ENCODE assay signal across 12 mouse cellular contexts in genomic region chr2:106788573-106788972, GRCm38 (mm10).
DNase-seq lines count a peak whose midpoint lies in the region; ATAC-seq and TF ChIP-seq lines count a peak whose summit lies in the region.
"Had no signal": no experiment of that assay in that cellular context is flagged by ENCODE, and none has a peak within 500 bp of the region (broad histone marks: within the 10 kb centered on the region; RNA-seq: fewer than 3 reads in every experiment).

No protein-coding gene starts in this region.

- DNase-seq in heart, postnatal 14 days, result no peak
- no peak for DNase-seq in layer of hippocampus, adult 2 months (ENCODE audit: low spot score in 2 of 2)
- no peak for DNase-seq in layer of hippocampus, adult 18-20 months (ENCODE audit: low spot score in 2 of 2)
- no peak for DNase-seq in limb, embryonic 10.5 days (ENCODE audit: low spot score)
- DNase-seq: cerebellum, adult 18-20 months; gastrocnemius, postnatal 36 days; thymus, adult 18-20 months had no signal

- H3K4me3 ChIP-seq in heart, embryonic 12.5 days, result no peak overlapping the region
- H3K4me3 ChIP-seq in layer of hippocampus, adult 2 months, result no peak overlapping the region
- H3K4me3 ChIP-seq in embryonic facial prominence, embryonic 13.5 days, result no peak overlapping the region
- no peak overlapping the region for H3K4me3 ChIP-seq in limb, embryonic 10.5 days
- H3K4me3 ChIP-seq in liver, embryonic 12.5 days, result no peak overlapping the region
- H3K4me3 ChIP-seq: hindbrain, embryonic 12.5 days had no signal

- H3K4me2 ChIP-seq in heart, embryonic 12.5 days, result no peak overlapping the region
- no peak overlapping the region for H3K4me2 ChIP-seq in embryonic facial prominence, embryonic 13.5 days
- no peak overlapping the region for H3K4me2 ChIP-seq in liver, embryonic 12.5 days
- H3K4me2 ChIP-seq: hindbrain, embryonic 12.5 days had no signal

- no peak overlapping the region for H3K9ac ChIP-seq in heart, embryonic 12.5 days
- no peak overlapping the region for H3K9ac ChIP-seq in embryonic facial prominence, embryonic 13.5 days
- H3K9ac ChIP-seq in liver, embryonic 12.5 days, result no peak overlapping the region
- H3K9ac ChIP-seq: hindbrain, embryonic 12.5 days; liver, postnatal 0 days had no signal

- peaks cover 50% of the 10 kb centered on the region for H3K4me1 ChIP-seq in heart, embryonic 12.5 days (replicated peaks)
- peaks cover 35% of the 10 kb centered on the region for H3K4me1 ChIP-seq in embryonic facial prominence, embryonic 13.5 days
- peaks cover 78% of the 10 kb centered on the region for H3K4me1 ChIP-seq in limb, embryonic 10.5 days
- peaks cover 9% of the 10 kb centered on the region; the same call in 1 of the 2 replicates for H3K4me1 ChIP-seq in liver, embryonic 12.5 days

- peak overlapping the region; percentile 16 for H3K27ac ChIP-seq in heart, embryonic 12.5 days (ENCODE audit: poor library complexity, severe bottlenecking)
- peak overlapping the region; percentile 9; the same call in 1 of the 2 replicates for H3K27ac ChIP-seq in layer of hippocampus, adult 2 months
- peak overlapping the region; percentile 78 for H3K27ac ChIP-seq in embryonic facial prominence, embryonic 13.5 days
- peak overlapping the region; percentile 81 for H3K27ac ChIP-seq in limb, embryonic 10.5 days
- no peak overlapping the region for H3K27ac ChIP-seq in liver, embryonic 12.5 days

- 28% methylated on average over 4 of the region's 4 CpGs for WGBS in heart, embryonic 12.5 days
- WGBS in embryonic facial prominence, embryonic 13.5 days, result 21% methylated on average over 4 of the region's 4 CpGs
- 17% methylated on average over 4 of the region's 4 CpGs for WGBS in limb, embryonic 10.5 days
- WGBS in liver, embryonic 12.5 days (ENCODE audit: insufficient replicate concordance), result 58% methylated on average over 4 of the region's 4 CpGs

- H3K27me3 ChIP-seq in heart, embryonic 12.5 days (replicated peaks), result no peaks in the 10 kb centered on the region
- H3K27me3 ChIP-seq in embryonic facial prominence, embryonic 13.5 days, result no peaks in the 10 kb centered on the region
- no peaks in the 10 kb centered on the region for H3K27me3 ChIP-seq in limb, embryonic 10.5 days (ENCODE audit: low read depth, poor library complexity, severe bottlenecking)
- no peaks in the 10 kb centered on the region for H3K27me3 ChIP-seq in liver, embryonic 12.5 days (replicated peaks)
- H3K27me3 ChIP-seq: hindbrain, embryonic 12.5 days had no signal

- intact Hi-C loops in heart, postnatal 14 days (cut with DNase I), result no loop called here

- peaks cover 23% of the 10 kb centered on the region for H3K36me3 ChIP-seq in heart, embryonic 12.5 days
- H3K36me3 ChIP-seq in embryonic facial prominence, embryonic 13.5 days, result peaks cover 13% of the 10 kb centered on the region
- peaks cover 12% of the 10 kb centered on the region; the same call in 1 of the 2 replicates for H3K36me3 ChIP-seq in limb, embryonic 10.5 days
- no peaks in the 10 kb centered on the region for H3K36me3 ChIP-seq in liver, embryonic 12.5 days

- ATAC-seq in heart, embryonic 12.5 days (ENCODE audit: insufficient number of reproducible peaks, low FRiP score), result no peak
- no peak for ATAC-seq in embryonic facial prominence, embryonic 13.5 days (ENCODE audit: insufficient number of reproducible peaks, insufficient read depth, low FRiP score, low TSS enrichment, low read depth)
- ATAC-seq in liver, embryonic 12.5 days, result no peak
- ATAC-seq: liver, postnatal 0 days had no signal

- H3K9me3 ChIP-seq in heart, embryonic 12.5 days (replicated peaks), result no peaks in the 10 kb centered on the region
- no peaks in the 10 kb centered on the region for H3K9me3 ChIP-seq in embryonic facial prominence, embryonic 13.5 days
- H3K9me3 ChIP-seq in limb, embryonic 10.5 days (replicated peaks), result no peaks in the 10 kb centered on the region
- no peaks in the 10 kb centered on the region for H3K9me3 ChIP-seq in liver, embryonic 12.5 days (replicated peaks)
- H3K9me3 ChIP-seq: hindbrain, embryonic 12.5 days had no signal

- TF ChIP-seq CTCF in layer of hippocampus, adult 2 months (conservative IDR thresholded peaks at IDR 0.05), result no peak
